Mouse (Mus musculus) thymus, postnatal 14 days (tissue): ENCODE results near the gene Klk10.
A peak's percentile ranks its signal among the peaks of the same experiment; 100 is the strongest.

Source experiments
- DNase-seq: peaks from one replicate; pipeline ENCODE4 v3.0.0; 2021

Klk10 gene

GRCm38 (mm10) chr7:43797333-43797769 is 16.5 kb downstream of the Klk10 start, which contains the start of gene Klk8:
Gene Klk8 (plus strand): TSS chr7:43797577.
- peak; percentile 61 for DNase-seq

GRCm38 (mm10) chr7:43797844-43798462 is 17.1 kb downstream of the Klk10 start:
- peak; percentile 48 for DNase-seq

GRCm38 (mm10) chr7:43799876-43800275 is 19.0 kb downstream of the Klk10 start:
- DNase-seq = no peak

- DNase-seq = no peak
Measured at GRCm38 (mm10) chr7:43810994-43811393, 30.2 kb downstream of the Klk10 start, which contains the start of gene Klk7. Gene Klk7 (plus strand): TSS chr7:43811294.

- DNase-seq = no peak
Measured at GRCm38 (mm10) chr7:43815211-43815610, 34.4 kb downstream of the Klk10 start.

- no peak for DNase-seq
Measured at GRCm38 (mm10) chr7:43816746-43817145, 35.9 kb downstream of the Klk10 start.

GRCm38 (mm10) chr7:43821581-43821980 is 40.7 kb downstream of the Klk10 start:
- DNase-seq = no peak

- DNase-seq = no peak
Measured at GRCm38 (mm10) chr7:43824199-43824598, 43.4 kb downstream of the Klk10 start, which contains the start of gene Klk6. Gene Klk6 (plus strand): TSS chr7:43824499.

- no peak for DNase-seq
Measured at GRCm38 (mm10) chr7:43826056-43826455, 45.2 kb downstream of the Klk10 start.

- no peak for DNase-seq
Measured at GRCm38 (mm10) chr7:43827706-43828105, 46.9 kb downstream of the Klk10 start.

- no peak for DNase-seq
Measured at GRCm38 (mm10) chr7:43829006-43829405, 48.2 kb downstream of the Klk10 start.
